Mouse (Mus musculus) right cerebral cortex, postnatal 25 days (tissue): ENCODE results near the gene Reep3.

Source experiments
- DNase-seq: peaks from one replicate; pipeline ENCODE4 v3.0.0; 2022

Reep3 gene

DNA sequence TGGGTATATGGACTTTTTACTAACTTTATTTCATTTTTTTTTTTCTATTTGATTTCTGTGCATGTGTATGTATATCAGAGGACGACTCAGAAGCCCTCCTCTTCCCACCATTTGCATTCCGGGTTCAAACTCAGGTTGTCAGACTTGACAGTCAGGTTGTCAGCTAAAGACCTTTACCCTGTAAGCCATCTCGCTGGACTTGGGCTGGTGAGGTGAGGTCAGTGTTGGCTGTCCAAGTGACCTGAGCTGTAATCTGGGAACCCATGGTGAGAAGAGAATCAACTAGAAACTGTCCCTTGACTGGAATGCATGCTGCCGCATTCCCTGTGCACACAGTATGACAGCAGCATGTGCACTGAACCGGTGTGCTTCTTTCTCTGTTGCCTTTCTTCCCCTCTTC is 12.9 kb upstream of the Reep3 start:
- DNase-seq = no peak

DNA sequence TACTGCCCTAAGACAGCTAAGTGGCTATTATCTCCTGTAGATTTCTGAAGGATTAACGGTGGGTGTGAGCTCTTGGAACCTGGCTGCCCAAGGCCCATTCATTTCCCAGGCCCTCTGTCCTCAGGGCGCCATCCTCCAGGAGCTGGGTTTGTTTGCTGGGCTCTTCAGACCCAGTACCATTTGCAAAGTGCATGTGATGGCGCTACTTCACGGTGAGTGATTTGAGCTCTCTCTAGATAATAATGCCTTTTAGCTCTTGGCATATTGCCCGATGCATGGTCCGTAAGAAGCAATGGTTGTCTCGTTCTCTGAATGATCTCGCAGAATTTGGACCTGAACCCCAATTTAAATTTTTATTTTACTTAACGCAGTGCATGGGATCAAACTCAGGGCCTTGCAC is 11.4 kb upstream of the Reep3 start:
- no peak for DNase-seq

DNA sequence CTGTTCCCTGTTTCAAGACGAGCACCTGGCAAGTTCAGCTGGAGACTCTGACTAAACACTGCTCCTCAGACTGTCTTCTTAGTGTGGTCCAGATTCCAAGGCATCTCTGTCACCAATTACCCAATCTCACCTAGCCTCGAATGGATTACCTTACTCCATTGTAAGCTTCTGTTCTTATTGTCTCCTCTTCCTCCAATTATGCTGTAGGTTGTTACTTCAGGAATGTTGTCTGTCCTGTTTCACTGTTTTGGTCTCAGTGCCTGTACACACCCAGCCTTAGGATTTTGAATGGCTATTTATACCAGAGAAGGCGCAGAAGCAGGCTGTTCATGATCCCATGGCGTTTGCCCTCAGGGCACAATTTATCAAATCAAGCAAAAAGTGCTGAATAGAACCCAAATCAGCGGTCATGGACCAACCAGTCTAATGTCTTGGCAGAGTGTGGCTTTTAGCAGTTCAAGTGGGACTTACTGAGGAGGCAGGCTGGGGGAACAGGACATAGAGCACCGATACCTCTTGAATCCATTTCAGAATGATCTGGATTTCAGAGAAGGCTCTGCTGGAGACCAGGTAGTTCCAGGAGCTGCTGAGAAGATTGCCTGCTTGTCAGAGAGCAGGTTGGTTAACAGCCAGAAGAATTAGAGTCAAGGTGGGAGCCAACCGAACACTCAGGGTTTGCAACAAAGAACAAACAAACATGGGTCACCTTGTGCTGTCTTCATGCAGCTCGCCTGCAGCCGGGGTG is 10.4 kb upstream of the Reep3 start:
- no peak for DNase-seq

DNA sequence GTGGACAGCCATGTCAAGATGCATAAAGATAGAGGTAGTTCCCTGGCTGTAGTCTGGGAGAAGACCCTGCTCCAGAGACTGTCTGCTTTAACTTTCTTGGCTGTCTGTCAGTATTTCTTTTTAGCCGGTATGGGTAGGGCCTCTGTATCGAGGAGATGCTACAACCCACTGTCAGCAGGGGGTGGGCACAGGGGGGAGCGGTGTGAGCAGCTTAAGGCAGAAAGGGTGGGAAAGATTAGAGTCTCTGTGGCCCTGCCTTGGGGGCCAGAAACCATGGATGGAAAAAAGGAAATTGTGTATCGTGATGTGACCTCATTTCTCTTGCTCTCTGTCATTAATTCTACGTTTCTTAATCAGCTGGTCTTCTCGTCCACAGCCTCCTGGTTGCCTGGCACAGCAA is 9.7 kb upstream of the Reep3 start:
- DNase-seq = no peak

DNA sequence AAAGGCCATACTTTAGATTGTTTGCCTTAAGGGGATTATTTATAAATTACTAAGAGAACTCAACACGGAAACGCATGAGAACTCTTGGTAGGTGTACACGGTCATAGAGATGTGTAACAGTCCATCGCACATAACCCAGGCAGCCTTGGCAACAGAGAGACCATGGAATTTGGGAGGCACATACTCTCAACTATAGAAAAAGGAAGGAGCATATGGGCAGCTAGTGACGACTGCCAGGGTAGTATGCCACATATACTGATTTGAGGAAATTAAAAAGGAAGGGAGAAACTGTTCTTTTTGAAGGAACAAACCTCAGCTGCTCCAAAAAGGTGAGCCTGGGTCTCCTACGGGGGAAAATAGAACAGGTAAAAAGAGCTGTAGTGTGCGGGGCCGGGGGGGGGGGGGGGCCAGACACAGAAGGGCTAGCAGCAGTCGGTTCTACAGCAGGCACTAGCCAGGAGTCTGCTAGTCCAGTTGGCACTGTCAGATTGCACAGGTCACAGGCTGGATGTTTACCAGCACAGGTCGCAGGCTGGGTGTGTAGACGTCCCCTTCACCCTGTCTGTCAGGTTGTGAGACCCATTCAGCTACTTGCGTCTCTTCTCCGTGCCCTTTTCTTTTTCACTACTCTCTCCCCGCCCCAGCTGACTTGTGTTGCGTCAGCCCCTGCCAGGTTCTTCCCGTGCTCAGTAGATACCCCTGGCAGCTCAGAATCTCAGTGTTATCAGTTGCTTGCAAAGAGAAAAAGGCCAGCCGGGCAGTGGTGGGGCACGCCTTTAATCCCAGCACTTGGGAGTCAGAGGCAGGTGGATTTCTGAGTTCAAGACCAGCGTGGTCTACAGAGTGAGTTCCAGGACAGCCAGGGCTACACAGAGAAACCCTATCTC is 8.8 kb upstream of the Reep3 start:
- no peak for DNase-seq

DNA sequence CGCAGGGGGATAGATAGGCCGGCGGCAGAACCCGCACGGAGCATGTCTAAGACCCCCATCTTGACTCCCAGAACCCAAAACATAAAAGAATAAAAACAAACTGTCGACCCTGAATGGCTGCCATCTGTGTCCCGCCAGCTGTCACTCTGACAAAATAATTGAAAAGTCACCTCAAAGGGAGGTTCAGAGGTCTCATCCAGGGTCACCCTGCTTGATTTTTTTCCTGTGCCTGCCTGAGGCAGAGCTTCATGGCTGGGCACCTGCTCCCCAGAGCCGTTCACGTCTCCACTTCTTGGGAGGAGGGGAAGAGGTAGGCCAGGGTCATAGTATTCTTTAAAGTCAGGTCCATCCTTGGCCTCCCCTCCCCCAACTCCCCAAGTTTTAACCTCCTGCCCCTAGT is 7.8 kb upstream of the Reep3 start:
- no peak for DNase-seq

DNA sequence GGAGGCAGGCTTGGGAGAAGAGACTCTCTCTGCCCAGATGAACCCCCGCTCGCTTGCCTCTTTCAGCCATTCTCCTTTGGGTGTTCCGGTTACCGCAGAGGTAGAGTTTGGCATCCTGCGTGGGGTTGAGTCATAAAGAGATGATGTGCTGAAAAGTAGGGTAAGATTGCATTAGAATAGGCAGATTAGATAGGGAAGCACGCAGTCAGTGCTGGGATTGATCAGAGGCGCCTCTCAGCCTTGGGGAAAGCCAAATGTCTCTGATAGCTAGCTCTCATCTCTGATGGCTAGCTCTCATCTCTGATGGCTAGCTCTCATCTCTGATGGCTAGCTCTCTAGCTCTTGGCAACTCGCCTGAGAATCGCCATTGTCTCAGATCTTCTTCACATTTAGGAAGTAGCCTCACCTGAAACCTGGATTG is 4.1 kb upstream of the Reep3 start:
- DNase-seq = no peak

DNA sequence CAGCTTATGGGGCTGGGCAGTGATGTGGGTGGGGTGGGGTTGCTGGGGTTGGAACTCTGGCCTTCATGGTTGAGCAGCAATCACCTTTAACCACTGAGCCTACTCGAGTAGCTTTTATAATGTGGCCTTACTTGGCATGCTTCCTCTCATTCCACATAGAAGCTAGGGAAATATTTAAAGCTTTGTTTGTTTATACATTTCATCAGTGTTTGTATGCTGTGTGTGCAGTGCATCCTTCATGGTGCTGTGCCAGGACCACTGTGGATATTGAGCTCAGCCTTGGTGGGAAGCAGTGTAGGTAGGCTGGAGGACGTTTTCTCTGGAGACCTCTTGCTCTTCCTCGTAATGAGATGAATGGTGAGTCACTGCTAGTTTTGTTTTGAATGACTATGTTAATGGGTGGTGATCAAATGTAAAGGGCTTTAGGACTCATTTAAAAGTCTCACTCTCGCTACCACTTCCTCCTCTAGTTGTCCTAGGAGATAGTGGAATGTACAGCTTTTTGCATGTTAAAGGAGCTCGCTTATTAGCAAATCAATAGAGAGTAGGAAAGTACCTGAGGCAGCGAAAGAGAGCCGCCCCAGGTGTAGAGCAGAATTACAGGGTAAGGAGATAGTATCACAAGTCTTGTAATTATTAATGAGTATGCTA is 3.4 kb upstream of the Reep3 start:
- no peak for DNase-seq

DNA sequence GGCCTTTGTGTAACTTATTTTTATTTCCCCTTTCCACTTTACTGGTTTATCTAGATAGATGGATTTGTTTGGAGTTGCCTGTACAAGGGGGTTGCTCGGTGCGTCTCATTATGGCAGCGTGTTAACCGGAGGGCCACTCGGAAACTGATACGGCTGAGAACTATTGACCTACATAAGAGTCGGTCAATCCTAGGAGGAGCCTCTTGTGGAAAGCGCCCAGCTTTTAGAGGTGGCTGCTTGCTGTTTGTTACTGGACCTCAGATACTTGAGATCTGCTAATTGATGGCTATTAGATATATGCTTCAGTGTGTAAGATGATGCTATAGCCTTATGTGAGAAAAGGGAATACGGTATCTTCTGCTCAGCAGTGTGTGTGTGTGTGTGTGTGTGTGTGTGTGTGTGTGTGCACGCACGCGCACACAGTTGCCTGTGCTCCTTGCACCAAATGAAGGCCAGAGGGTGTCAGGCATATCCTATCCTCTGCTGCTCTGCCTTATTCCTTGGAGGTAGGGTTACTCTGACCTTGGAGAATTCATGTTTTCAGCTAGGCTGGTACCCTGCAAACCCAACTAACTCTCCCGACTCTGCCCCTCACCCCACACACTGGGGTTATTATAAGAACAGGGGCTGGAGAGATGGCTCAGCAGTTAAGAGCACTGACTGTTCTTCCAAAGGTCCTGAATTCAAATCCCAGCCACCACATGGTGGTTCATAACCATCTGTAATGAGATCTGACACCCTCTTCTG is 2.6 kb upstream of the Reep3 start:
- DNase-seq = no peak

DNA sequence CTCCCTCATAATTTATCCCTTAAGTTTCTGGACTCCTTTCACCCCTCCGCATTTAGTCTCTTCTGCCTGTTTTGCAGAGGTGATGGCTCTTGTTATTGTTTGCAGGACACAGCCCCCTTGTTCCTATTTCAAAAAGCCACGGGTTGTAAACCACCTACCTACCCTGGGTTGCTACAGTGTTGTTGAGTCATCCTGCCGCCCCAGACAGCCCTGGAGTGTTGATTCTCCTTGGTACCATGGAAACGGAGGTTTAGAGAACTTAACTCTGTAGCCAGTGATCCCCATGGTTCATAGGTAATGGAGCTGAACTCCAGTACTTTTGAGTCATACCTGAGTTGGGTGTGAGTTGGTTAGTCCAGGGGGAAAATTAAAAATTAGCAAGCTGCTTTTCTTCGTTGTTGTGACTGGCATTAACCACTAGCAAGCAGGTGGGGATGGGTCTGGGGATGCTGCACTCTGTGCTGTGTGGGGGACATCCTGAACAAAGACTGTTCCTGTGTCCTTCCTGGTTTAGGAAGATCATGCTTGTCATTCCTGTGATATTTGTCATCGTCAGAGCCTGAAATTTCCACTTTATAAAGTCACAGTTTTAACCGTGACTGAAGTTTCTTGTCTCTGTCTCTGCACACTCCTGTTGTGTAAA is 1.8 kb upstream of the Reep3 start:
- DNase-seq = no peak

DNA sequence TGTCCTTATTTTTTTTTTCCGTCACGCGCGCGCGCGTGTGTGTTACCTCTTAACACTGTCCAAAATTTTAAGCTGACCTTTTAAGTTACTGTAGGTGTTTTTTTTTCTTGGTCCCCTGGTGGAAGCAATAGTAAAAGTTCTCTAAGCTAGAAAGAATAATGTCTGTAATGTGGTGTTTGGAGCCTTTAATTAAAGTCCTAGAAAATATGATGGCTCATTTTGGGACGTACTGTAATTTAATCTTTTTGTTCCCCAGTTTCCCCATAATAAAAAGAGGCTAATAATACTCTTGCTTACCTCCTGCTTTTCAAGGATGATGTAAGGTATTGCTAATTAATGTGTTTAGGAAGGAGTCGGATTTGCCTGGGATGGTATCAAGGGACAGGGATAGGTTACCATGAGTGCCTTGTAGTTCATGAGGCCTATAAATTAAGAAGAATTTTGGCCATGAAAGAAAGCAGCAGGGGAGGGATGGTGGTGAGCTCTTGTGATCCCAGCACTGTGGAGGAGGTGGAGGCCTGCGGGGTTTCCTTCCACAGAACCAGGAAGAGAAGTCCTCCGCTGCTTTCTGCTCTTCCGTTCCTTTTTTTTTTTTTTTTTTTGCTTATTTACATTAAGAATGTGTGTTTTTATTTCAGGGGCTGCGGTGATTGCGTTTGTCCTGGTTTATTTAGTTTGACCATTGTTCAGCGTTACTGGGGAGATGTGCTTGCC is 849 bp upstream of the Reep3 start:
- no peak for DNase-seq

DNA sequence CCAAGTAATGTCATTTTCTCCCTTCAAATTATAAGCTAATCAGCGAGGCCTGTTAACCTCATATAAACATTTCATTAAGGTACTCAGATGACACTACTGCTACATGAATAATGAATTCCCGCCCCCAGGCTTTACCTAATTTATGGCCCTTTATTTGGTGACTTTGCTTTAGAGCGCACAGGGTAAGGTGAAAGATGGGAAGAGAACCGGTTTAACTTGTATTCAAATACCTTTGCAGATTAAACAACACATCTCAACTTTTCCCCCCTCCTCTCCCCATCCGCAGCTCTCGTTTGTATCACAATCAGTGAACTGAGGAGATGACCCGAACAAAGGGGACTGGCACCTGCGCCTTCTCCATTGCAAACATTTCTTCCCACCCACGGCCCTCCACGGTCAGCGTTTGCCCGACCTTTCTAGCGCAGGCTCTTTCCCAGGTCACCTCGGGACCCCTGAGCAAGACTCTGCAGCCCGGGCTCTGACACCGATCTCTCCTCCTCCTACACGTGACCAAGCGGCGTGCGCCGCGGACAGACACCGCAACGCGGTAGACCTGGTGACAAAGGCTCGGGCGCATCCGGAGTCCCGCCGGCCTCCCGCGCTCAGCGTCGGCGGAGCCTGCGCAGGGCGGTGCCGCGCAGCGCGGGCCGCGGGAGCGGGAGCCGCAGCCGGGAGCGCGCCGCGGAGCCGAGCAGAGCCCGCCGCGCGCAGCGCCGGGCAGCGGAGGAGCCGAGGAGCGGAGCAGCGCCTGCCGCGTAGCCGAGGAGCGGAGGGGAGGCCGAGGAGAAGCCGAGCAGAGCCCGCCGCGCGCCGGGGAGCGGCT is 736 bp downstream of the Reep3 start, which contains the start of gene Jmjd1c:
Jmjd1c (plus strand) TSS at position 328 of the 823 bp plus-strand sequence.
- DNase-seq = peak; percentile 89

DNA sequence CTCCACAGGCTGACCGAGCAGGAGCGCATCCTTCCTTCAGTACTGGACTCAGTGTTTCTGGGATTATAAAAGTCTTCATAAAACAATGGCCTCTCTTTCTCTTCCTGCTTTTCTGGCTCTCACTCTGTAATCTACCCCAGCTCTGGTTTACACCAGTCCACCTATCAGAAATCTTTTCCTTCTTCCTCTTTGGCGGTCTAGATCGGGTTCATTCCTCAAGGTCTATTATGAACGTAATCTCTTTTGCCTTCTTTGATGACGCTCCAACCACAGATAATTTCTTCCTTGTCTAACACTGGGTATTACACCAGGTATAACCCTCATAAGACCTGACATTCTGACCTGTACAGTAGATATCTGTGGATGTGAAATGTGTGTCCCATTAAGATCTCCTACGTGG is 1.8 kb downstream of the Reep3 start:
- no peak for DNase-seq

DNA sequence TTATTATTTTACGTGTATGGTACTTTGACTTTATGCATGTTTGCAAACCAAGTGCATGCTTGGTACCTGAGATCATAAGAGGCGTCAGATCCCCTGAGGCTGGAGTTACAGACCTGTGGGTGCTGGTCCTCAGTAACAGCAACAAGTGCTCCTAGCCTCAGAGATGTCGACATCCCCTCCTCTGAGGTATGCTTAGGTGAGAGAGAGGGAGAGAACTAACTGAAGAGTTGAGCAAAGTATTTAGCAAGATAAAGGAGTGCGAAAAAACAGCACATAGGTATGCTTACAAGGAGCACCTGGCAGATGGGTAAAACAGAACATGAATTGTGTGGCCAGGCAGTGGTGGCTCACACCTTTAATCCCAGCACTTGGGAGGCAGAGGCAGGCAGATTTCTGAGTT is 6.1 kb downstream of the Reep3 start:
- no peak for DNase-seq

DNA sequence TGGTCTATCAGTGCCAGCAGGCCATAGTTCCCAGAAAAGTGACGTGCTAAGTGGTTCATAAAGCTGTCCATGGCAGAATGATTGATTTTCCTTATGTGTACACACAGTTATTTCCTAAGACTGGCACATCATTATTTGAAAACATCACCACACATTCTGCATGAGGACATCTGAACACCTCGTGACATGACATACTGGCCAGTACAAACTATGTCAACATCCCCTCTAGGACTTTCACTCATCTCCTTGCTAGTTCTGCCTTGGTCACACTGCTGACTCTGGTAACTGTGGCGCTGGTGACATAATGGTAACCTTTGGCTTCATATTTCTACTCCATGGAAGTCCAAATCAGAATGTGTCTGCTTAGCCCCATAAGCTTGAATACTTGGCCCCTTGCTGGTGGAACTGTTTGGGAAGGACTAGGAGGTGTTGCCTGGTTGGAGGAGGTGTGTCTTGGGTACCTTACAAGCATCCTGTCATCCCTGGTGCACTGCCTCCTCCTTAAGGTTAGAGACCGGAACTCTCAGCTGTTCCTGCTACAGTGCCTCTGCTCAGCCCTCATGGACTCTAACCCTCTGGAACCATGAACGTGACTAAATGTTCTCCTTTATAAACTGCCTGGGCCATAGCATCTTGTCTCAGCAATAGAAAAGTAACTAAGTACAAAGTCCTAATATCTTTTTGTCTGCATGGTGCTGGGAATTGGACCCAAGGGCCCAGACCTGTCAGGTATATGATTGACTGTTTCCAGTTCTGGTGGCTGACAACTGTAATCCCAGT is 9.1 kb downstream of the Reep3 start:
- no peak for DNase-seq

DNA sequence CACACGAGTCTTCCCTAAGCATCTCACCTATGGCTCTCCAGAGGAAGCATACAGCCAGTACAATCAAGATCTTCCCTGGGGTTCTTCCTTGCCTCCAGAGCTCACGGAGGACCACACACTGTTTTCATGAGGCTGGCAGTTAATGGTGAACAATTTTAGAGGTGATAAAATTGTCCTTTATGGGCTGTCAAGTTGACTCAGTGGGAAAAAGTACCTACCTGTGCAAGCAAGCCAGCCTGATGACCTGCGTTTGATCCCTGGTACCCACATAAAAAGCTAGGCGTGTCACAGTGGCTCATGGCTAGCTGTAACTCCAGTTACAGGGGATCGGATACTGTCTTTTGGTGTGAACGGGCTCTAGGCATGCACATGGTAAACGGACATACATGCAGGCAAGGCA is 10.8 kb downstream of the Reep3 start:
- no peak for DNase-seq

DNA sequence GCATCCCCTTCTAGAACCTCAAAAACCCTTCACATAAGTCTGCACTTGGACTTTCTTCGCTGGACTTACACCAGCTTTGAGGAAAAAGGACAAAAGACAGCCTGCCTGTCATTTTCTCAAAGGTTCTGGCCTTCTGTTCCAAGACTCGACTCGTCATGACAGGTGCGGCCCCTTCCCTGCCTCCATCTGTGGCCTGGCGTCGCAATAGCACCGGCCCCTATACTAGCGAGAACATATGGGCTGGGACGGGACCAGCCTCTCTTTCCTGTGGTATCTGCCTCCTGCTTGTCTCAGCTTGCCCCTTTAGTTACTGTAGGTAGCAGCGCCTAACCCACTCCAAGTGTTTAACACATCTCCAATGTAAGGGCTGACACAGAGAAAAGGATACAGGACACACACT is 11.6 kb downstream of the Reep3 start:
- no peak for DNase-seq

DNA sequence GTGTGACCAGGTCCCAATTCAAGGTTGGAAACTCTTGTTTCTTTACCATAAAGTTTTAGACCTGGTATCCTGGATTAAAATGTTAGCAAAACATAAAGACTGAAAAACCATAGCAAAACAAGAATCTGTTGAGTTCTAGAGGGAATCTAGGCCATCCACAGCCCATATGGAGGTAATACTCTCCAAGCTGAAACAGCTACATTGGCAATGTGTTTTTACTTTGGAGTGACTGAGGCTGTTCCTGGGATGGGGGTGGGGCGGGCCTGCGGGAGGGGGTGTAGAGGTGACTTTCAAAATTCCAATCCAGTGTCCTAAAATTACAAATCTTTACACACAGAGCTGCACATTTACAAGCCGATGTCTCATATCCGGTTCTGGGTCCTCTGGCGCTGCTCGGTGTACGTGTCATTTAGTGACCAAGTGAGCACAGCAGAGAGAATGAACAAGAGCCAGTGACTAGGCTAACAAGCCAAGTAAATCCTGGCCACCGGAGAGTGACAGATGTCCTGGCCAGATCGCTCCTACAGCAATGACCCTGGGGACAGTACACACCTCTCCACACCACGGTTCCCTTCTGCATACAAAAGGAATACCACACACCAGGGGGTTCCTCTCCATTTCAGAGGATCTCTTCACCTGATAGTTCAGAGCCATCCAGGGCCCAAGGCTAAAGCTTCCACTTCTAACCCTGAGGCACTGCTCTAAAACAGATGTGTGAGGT is 13.1 kb downstream of the Reep3 start:
- DNase-seq = no peak

DNA sequence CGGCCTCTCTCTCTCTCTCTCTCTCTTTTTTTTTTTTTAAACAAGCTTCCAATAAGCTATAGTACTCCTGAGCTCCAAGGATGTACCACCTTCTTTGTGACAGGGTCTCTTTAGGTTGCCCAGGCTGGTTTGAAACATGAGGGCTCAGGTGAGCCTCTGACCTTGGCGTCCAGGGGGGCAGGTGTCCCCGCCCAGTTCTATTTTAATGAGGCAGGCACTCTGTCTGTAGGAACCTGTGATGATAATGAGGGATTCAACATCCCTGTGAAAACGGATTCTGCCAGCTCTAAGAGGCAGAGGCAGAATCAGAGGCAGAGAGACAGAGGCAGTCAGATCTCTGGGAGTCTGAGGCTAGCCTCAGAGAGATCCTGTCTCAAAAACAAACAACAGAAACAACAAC is 14.2 kb downstream of the Reep3 start:
- DNase-seq = no peak
